Mouse (Mus musculus) megakaryocyte, embryonic 14.5 days (primary cell): ENCODE results near the gene Olfr270.

Experiments
- FLI1 ChIP-seq: IDR thresholded peaks from 2 replicates; pipeline ENCODE4 v1.6.1; 2012; ENCODE audit warnings: low read length, inconsistent platforms, mixed read lengths
- GATA1 ChIP-seq: IDR thresholded peaks from 3 replicates; pipeline ENCODE4 v1.6.1; 2012; ENCODE audit warnings: mixed read lengths, low read length, inconsistent platforms, borderline replicate concordance

DNA sequence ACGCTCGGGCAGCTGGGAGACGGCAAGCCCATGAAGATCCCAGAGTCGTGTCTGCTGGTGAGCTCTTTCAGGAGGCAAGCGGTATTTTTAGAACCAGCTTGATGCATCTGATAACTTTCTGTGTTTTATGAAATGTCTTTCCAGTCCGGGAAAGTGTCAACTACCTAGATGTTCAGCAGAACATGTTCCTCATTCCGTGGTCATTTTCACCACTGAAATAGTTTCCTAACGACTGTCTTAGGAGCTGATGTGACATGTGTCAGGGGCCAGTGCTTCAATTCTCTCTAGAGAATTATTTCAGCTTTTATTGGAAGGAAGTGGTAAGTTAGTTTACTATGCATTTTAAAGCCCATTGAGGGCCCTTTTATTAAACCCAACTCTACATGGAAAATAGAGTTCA is 35.8 kb downstream of the Olfr270 start:
- TF ChIP-seq GATA1 = no peak
- TF ChIP-seq FLI1 = no peak
